Mouse (Mus musculus) stomach, embryonic 16.5 days (tissue): ENCODE measurements at regions not wholly inside any gene's neighbourhood (a gene's known extent, or its start where the extent isn't known, plus 50 kb on each side); places are given as distances from the start of the nearest gene placed in this dataset.

ENCODE experiments used
- ATAC-seq: fragments of 200-750 bp; cut with Nextera tagmentation; 2 replicates; pipeline ENCODE4 v1.8.0; 2017; ENCODE audit warnings: moderate number of reproducible peaks, moderate TSS enrichment; ENCODE audit not compliant: insufficient read depth, low FRiP score
- H3K27ac ChIP-seq: fragments of 300-500 bp; sonication (generic); 2 replicates; pipeline ENCODE4 v1.5.1; 2014; ENCODE audit warnings: low read length
- H3K27me3 ChIP-seq: fragments of 300-500 bp; sonication (generic); 2 replicates; pipeline ENCODE4 v1.6.1; 2014; ENCODE audit warnings: low read length, control low read depth, mixed read lengths; ENCODE audit not compliant: control insufficient read depth, insufficient read depth
- H3K36me3 ChIP-seq: fragments of 300-500 bp; sonication (generic); 2 replicates; pipeline ENCODE4 v1.6.1; 2014; ENCODE audit warnings: low read length; ENCODE audit not compliant: control insufficient read depth, insufficient read depth
- H3K4me1 ChIP-seq: fragments of 300-500 bp; sonication (generic); 2 replicates; pipeline ENCODE4 v1.6.1; 2014; ENCODE audit warnings: low read length, control low read depth, mixed read lengths; ENCODE audit not compliant: control insufficient read depth, insufficient read depth
- H3K4me2 ChIP-seq: fragments of 300-500 bp; sonication (generic); 2 replicates; pipeline ENCODE4 v1.6.1; 2014; ENCODE audit warnings: low read depth, low read length, mixed read lengths
- H3K4me3 ChIP-seq: fragments of 300-500 bp; sonication (generic); replicated peaks from 2 replicates; pipeline ENCODE4 v1.5.1; 2014; ENCODE audit warnings: mild to moderate bottlenecking, low read length
- H3K9ac ChIP-seq: fragments of 300-500 bp; sonication (generic); 2 replicates; pipeline ENCODE4 v1.6.1; 2014; ENCODE audit warnings: low read length
- H3K9me3 ChIP-seq: fragments of 300-500 bp; sonication (generic); replicated peaks from 2 replicates; pipeline ENCODE4 v1.6.1; 2016; ENCODE audit warnings: low read length, control low read depth; ENCODE audit not compliant: control insufficient read depth
- WGBS: fragments of 180-500 bp; shearing (Covaris S2); extraction: QIAGEN DNeasy Blood & Tissue Kit; methylation state at CpG from one replicate; pipeline ENCODE4 v1.1.7; 2014; 5-methylcytosine and 5-hydroxymethylcytosine counted together

DNA sequence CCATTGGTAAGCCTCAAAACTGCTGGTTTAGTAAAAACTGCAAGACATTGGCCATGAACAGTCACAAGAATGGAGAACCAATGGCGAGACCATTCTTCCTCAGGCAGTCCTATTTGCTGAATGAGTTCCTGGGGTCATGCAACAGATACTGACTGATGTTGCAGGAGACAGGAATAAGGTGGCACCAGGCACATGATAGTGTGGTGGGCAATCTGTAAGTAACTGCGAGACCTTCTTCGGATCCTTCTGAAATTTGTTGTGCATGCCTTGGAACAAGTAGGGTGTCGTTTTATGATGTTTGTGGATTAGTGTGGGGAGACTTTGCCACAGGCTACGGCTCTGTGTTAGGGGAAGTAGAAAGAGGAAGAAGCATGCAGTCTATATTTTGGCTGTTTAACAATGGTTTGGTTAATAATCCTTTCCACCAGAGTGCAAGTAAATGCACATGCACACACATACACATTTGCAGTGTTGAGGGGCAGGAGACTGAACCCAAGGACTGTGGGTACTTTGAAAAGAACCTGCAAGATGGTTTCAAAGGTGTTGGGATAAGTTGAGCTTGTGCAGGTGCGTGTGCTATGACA is 194.9 kb downstream of the Mex3b start:
- 86% methylated on average over 6 of the region's 6 CpGs for WGBS
- no peaks in the 10 kb centered on the region for H3K36me3 ChIP-seq
- no peak overlapping the region for H3K27ac ChIP-seq
- no peak overlapping the region for H3K4me2 ChIP-seq
- H3K4me1 ChIP-seq, result no peaks in the 10 kb centered on the region
- H3K9me3 ChIP-seq, result no peaks in the 10 kb centered on the region
- no peak overlapping the region for H3K9ac ChIP-seq
- H3K27me3 ChIP-seq, result no peaks in the 10 kb centered on the region
- no peak overlapping the region for H3K4me3 ChIP-seq
- ATAC-seq, result no peak

DNA sequence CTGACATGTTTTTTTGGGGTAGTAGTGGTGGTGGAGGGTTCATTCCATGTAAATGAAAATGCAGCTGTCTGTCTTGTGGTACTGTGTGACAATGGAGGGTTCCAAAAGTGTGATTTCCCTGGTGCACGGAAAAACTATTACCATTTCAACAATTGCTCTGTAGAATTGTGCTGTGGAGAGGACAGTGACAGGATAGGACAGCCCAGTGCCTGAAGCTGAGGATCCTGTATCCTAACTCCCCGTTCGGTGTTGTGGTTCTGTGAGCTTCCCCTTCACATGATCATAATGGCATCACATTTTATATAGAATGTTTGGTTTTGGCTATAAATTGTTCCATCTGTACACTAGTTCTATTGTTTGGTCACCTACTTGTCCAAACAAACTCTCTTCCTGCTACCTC is 196.4 kb downstream of the Mex3b start:
- no peak overlapping the region for H3K27ac ChIP-seq
- H3K4me2 ChIP-seq, result no peak overlapping the region
- H3K27me3 ChIP-seq, result no peaks in the 10 kb centered on the region
- H3K4me1 ChIP-seq, result no peaks in the 10 kb centered on the region
- H3K9me3 ChIP-seq, result no peaks in the 10 kb centered on the region
- ATAC-seq, result no peak
- H3K9ac ChIP-seq, result no peak overlapping the region
- WGBS, result 68% methylated on average over 3 of the region's 3 CpGs
- H3K4me3 ChIP-seq, result no peak overlapping the region
- no peaks in the 10 kb centered on the region for H3K36me3 ChIP-seq

DNA sequence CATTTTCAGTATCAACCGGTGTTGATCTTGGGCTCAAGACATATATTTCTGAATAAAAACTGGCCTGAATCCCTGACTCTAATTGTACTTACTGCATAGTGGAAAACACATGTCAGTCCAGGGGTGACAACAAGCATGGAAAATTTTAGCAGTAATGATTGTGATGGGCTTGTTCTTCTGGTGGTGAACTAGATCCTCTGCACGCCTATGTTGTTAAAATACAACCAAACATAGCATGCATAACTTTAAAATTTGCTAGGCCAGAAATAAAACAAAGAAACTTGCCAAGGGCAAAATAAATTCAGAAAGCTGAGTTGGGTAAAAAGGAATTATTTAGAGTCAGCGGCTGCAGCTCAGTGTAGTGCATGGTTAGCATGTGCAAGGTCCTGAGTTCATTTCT is 198.2 kb downstream of the Mex3b start:
- ATAC-seq, result no peak
- Histone ChIP-seq H3K9me3 (no peaks in the 10 kb centered on the region), H3K27me3 (no peaks in the 10 kb centered on the region), H3K27ac (no peak overlapping the region), H3K4me3 (no peak overlapping the region), H3K36me3 (no peaks in the 10 kb centered on the region), H3K4me2 (no peak overlapping the region), H3K9ac (no peak overlapping the region), H3K4me1 (no peaks in the 10 kb centered on the region)
- 86% methylated on average over 3 of the region's 3 CpGs for WGBS

DNA sequence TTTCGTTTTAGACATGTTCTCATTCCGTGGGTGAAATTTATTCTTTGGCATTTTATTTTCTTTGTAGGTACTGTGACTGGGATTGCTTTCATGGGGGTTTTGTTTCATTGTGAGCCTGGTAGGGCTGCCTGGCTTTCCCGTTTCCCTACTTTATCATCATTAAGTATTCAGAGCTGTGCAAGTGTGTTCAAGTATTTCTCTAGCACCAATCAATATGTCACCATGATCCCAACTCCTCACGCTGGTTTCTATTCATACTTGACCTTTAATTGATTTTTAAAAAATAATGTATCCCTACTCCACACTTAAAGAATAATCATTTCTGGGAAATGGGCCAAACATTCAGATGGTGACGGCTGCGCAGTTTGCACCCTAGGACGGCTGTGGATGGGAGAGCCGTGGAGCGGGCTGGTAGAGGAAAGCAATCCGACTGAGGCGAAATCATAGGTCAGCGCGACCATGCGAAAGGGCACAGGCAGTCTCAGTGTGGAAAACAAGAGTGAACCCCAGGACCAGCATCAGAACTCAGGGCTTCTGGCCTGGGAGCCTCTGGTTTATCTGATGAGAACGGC is 207.4 kb downstream of the Mex3b start:
- H3K9ac ChIP-seq, result no peak overlapping the region
- H3K4me2 ChIP-seq, result no peak overlapping the region
- WGBS, result 63% methylated on average over 15 of the region's 15 CpGs
- H3K27me3 ChIP-seq, result no peaks in the 10 kb centered on the region
- H3K4me3 ChIP-seq, result no peak overlapping the region
- no peaks in the 10 kb centered on the region for H3K9me3 ChIP-seq
- ATAC-seq, result no peak
- no peak overlapping the region for H3K27ac ChIP-seq
- peaks cover 7% of the 10 kb centered on the region; the same call in 1 of the 2 replicates for H3K4me1 ChIP-seq
- H3K36me3 ChIP-seq, result no peaks in the 10 kb centered on the region

DNA sequence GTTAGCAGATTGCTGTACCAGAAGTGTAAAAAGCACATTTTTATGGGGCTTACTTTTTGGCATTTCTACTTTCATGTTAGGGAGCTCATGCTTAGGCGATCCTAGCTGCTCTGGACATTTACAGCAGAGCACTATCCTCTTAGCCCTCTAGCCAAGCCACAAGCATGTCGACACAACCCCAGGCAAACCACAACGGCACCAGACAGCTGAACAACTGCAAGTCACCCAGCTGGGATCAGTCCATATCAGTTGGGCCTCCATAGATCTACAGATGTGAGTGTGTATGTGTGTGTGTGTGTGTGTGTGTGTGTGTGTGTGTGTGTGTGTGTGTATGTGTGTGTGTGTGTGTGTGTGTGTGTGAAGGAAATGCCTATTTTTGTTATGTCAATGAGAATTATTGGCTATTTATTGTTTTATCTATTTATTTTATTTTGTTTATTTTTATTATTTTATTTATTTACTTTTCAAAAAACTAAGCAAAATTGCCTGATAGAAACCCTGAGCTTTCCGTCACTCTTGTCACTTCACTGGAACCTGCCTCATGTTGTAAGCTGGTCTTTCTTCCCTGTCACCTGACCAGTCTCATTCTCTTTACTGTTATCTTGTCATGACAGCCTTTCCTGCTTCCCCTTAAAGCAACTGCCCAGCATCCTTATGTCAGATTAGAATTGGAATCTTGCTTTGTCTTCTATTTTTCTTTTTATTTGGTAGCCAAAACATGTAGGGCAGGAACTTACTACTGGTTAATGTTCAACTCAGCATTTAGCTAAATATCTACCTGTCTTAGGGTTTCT is 208.2 kb downstream of the Mex3b start:
- Histone ChIP-seq H3K9me3 (no peaks in the 10 kb centered on the region), H3K36me3 (no peaks in the 10 kb centered on the region), H3K27me3 (no peaks in the 10 kb centered on the region), H3K4me3 (no peak overlapping the region), H3K4me1 (peaks cover 7% of the 10 kb centered on the region; the same call in 1 of the 2 replicates), H3K9ac (no peak overlapping the region), H3K27ac (no peak overlapping the region), H3K4me2 (no peak overlapping the region)
- 76% methylated on average over 4 of the region's 4 CpGs for WGBS
- no peak for ATAC-seq

DNA sequence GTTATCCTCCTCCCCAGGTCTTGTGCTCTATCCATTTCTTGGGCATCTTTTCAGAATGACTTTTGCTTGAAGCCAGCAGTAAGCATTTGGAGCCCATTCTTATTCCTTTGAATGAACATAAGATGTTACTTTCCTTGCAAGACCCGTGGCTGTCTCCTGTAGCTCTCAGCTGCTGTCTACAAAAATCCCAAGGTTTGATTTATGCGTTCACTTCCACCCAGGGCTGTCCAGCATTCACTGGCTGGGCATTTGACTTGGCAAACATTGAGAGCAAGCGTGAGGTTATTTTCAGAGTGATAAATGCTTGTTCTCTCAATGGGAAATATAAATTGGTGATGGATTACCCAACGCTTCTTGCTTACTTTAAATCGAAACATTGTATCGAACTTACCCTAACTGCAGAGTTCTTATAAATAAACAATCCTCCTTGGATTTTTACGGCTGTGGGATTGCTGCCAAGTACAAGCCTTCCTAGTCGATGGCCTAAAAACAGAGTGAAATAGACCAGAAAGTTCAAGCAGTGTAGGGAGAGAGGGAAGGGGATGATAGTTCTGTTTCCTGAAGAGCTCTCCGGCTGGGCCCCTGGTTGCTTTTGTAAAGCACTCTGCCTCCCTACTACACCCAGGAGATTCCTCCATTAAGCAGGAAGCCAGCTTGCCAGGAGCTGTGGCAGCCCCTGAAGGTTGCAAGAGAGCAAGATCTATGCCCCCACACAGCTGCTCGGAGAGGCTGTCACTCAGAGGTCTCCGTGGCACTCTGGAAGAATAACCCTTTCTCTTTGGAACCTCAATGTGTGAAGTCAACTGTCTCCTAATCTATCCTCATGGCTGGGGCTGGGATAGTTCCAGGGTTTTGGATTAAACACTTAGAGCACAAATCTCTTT is 210.1 kb downstream of the Mex3b start:
- H3K36me3 ChIP-seq, result no peaks in the 10 kb centered on the region
- H3K4me3 ChIP-seq, result no peak overlapping the region
- H3K27me3 ChIP-seq, result no peaks in the 10 kb centered on the region
- H3K9ac ChIP-seq, result 0 out of 2 replicates have a peak overlapping the region, but pooled peaks have one; percentile 28
- peak overlapping the region; percentile 19; the same call in 1 of the 2 replicates for H3K4me2 ChIP-seq
- H3K27ac ChIP-seq, result peak overlapping the region; percentile 84
- H3K9me3 ChIP-seq, result no peaks in the 10 kb centered on the region
- 15% methylated on average over 11 of the region's 11 CpGs for WGBS
- ATAC-seq, result peak; percentile 25; the same call in 1 of the 2 replicates
- peaks cover 7% of the 10 kb centered on the region; the same call in 1 of the 2 replicates for H3K4me1 ChIP-seq

DNA sequence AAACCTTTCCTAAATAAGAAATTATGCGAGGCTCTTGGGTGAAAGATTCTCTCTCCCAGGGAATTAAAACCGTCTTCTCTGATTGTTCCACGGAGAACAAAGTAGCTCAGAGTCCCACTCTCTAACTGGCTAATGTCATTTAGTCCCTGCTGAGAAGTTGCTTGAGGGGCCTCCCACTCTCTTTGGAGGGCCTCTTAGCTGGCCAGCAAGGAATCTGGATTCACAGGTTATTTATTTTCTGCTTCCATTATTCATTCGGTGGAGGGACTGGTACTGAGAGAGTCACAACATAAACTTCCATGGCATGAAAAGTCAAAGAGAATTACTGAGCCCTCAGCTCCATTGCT is 210.8 kb downstream of the Mex3b start:
- Histone ChIP-seq H3K4me1 (peaks cover 7% of the 10 kb centered on the region; the same call in 1 of the 2 replicates), H3K4me2 (no peak overlapping the region), H3K36me3 (no peaks in the 10 kb centered on the region), H3K27ac (peak overlapping the region; percentile 84), H3K4me3 (no peak overlapping the region), H3K9ac (0 out of 2 replicates have a peak overlapping the region, but pooled peaks have one; percentile 28), H3K27me3 (no peaks in the 10 kb centered on the region), H3K9me3 (no peaks in the 10 kb centered on the region)
- WGBS, result 25% methylated on average over 4 of the region's 4 CpGs
- no peak for ATAC-seq

DNA sequence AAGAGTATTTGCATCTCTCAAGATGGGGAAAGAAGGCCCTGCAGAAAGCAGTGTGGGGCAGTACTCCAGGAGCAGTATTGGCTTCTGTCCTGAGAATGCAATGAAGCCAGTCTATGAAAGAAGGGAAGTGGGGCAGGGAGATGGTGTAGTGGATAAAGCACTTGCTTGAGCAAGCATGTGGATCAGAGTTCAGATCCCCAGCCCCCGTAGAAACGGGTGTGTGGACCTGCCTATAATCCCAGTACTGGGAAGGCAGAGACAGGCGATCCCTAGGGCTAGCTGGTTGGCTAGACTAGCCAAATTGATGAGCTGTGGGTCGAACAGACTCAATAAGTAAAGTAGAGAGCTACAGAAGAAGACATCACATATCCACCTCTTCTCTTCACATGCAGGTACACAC is 211.6 kb downstream of the Mex3b start:
- Histone ChIP-seq H3K27ac (no peak overlapping the region), H3K27me3 (no peaks in the 10 kb centered on the region), H3K4me2 (no peak overlapping the region), H3K9me3 (no peaks in the 10 kb centered on the region), H3K4me1 (peaks cover 7% of the 10 kb centered on the region; the same call in 1 of the 2 replicates), H3K4me3 (no peak overlapping the region), H3K36me3 (no peaks in the 10 kb centered on the region), H3K9ac (no peak overlapping the region)
- no peak for ATAC-seq
- 84% methylated on average over 4 of the region's 4 CpGs for WGBS
